Mouse (Mus musculus) hindbrain, postnatal 0 days (tissue): ENCODE results near the gene Slc13a4. TPM values are rescaled to one million over a fixed set of nuclear protein-coding genes. Genes with fewer than 3 reads are reported as not detected.
A peak's percentile ranks its signal among the peaks of the same experiment; 100 is the strongest.

Source experiments
- ATAC-seq: fragments of 200-750 bp; cut with Nextera tagmentation; 2 replicates; pipeline ENCODE4 v1.8.0; 2017; ENCODE audit warnings: mild to moderate bottlenecking, moderate TSS enrichment, moderate library complexity
- DNase-seq: peaks from one replicate; pipeline ENCODE4 v3.0.0-alpha.2; 2015; ENCODE audit warnings: low spot score
- H3K27ac ChIP-seq: fragments of 300-500 bp; sonication (generic); 2 replicates; pipeline ENCODE4 v1.5.1; 2014; ENCODE audit warnings: mild to moderate bottlenecking
- H3K27me3 ChIP-seq: fragments of 300-500 bp; sonication (generic); 2 replicates; pipeline ENCODE4 v1.6.1; 2014; ENCODE audit warnings: low read length, mixed read lengths; ENCODE audit not compliant: insufficient read depth
- H3K36me3 ChIP-seq: fragments of 300-500 bp; sonication (generic); 2 replicates; pipeline ENCODE4 v1.6.1; 2014; ENCODE audit warnings: low read length, mixed read lengths; ENCODE audit not compliant: insufficient read depth
- H3K4me1 ChIP-seq: fragments of 300-500 bp; sonication (generic); 2 replicates; pipeline ENCODE4 v1.6.1; 2014; ENCODE audit warnings: antibody characterized with exemption, low read length, mixed read lengths; ENCODE audit not compliant: insufficient read depth
- H3K4me2 ChIP-seq: fragments of 300-500 bp; sonication (generic); 2 replicates; pipeline ENCODE4 v1.6.1; 2014; ENCODE audit warnings: low read depth, mild to moderate bottlenecking, low read length, moderate library complexity, mixed read lengths
- H3K4me3 ChIP-seq: fragments of 300-500 bp; sonication (generic); 2 replicates; pipeline ENCODE4 v1.5.1; 2014; ENCODE audit warnings: low read length
- H3K9ac ChIP-seq: fragments of 300-500 bp; sonication (generic); replicated peaks from 2 replicates; pipeline ENCODE4 v1.6.1; 2014; ENCODE audit warnings: mild to moderate bottlenecking, low read length, moderate library complexity, mixed read lengths
- H3K9me3 ChIP-seq: fragments of 300-500 bp; sonication (generic); 2 replicates; pipeline ENCODE4 v1.6.1; 2016; ENCODE audit warnings: low read length, mixed read lengths
- CTCF ChIP-seq: IDR thresholded peaks from 2 replicates; pipeline ENCODE4 v1.5.1; 2016; ENCODE audit warnings: antibody characterized with exemption, control low read depth, low read depth
- WGBS: fragments of 180-500 bp; shearing (Covaris S2); extraction: QIAGEN DNeasy Blood & Tissue Kit; methylation state at CpG from one replicate; pipeline ENCODE4 v1.1.7; 2014; 5-methylcytosine and 5-hydroxymethylcytosine counted together
- polyA plus RNA-seq: library from polyadenylated mRNA; unstranded; fragments of >200 nt; fragmentation: Nextera tagmentation; extraction: Ambion mirVana; gene quantifications from 2 replicates; pipeline ENCODE4 v1.2.1, GENCODE M21; 2015
- total RNA-seq: library from RNA; depleted of rRNA; stranded (reverse); fragments of >200 nt; gene quantifications from 2 replicates; pipeline ENCODE4 v1.2.3, GENCODE M21; 2014

The Slc13a4 gene
- total and polyA plus RNA-seq, 2 experiments from 2014 or later = 14.6 to 22.2 TPM

GRCm38 (mm10) chr6:35259526-35259925 lies 48.4 kb downstream of the Slc13a4 start:
- Histone ChIP-seq H3K27me3 (no peaks in the 10 kb centered on the region), H3K9ac (no peak overlapping the region), H3K4me2 (no peak overlapping the region), H3K4me1 (peaks cover 6% of the 10 kb centered on the region; the same call in 1 of the 2 replicates), H3K27ac (no peak overlapping the region), H3K4me3 (no peak overlapping the region), H3K36me3 (0 out of 2 replicates have a peak, but pooled peaks cover 6% of the 10 kb centered on the region), H3K9me3 (no peaks in the 10 kb centered on the region)
- WGBS = 77% methylated on average over 5 of the region's 5 CpGs
- ATAC-seq (no peak), DNase-seq (no peak)
- TF ChIP-seq CTCF = no peak

- no peak for DNase-seq
- no peak for ATAC-seq
- Histone ChIP-seq H3K27me3 (no peaks in the 10 kb centered on the region), H3K9ac (no peak overlapping the region), H3K9me3 (no peaks in the 10 kb centered on the region), H3K4me2 (no peak overlapping the region), H3K36me3 (0 out of 2 replicates have a peak, but pooled peaks cover 6% of the 10 kb centered on the region), H3K4me3 (no peak overlapping the region), H3K27ac (no peak overlapping the region), H3K4me1 (peaks cover 9% of the 10 kb centered on the region; the same call in 1 of the 2 replicates)
- TF ChIP-seq CTCF = no peak
- WGBS = 90% methylated on average over 2 of the region's 2 CpGs
These were observed 49.0 kb downstream of the Slc13a4 start for GRCm38 (mm10) chr6:35258922-35259321.

GRCm38 (mm10) chr6:35257626-35258190 lies 50.2 kb downstream of the Slc13a4 start:
- H3K4me2 ChIP-seq = no peak overlapping the region
- ATAC-seq (no peak), DNase-seq (no peak)
- H3K4me3 ChIP-seq = no peak overlapping the region
- H3K36me3 ChIP-seq = no peaks in the 10 kb centered on the region
- no peaks in the 10 kb centered on the region for H3K27me3 ChIP-seq
- H3K9me3 ChIP-seq = no peaks in the 10 kb centered on the region
- 87% methylated on average over 13 of the region's 13 CpGs for WGBS
- no peak for TF ChIP-seq CTCF
- peaks cover 14% of the 10 kb centered on the region for H3K4me1 ChIP-seq
- no peak overlapping the region for H3K27ac ChIP-seq
- no peak overlapping the region for H3K9ac ChIP-seq

GRCm38 (mm10) chr6:35256691-35257090 lies 51.2 kb downstream of the Slc13a4 start:
- no peak overlapping the region for H3K4me2 ChIP-seq
- H3K9me3 ChIP-seq = no peaks in the 10 kb centered on the region
- no peak for TF ChIP-seq CTCF
- H3K27ac ChIP-seq = no peak overlapping the region
- ATAC-seq (no peak), DNase-seq (no peak)
- no peaks in the 10 kb centered on the region for H3K27me3 ChIP-seq
- no peak overlapping the region for H3K4me3 ChIP-seq
- H3K9ac ChIP-seq = no peak overlapping the region
- 82% methylated on average over 7 of the region's 7 CpGs for WGBS
- peaks cover 18% of the 10 kb centered on the region for H3K4me1 ChIP-seq
- H3K36me3 ChIP-seq = no peaks in the 10 kb centered on the region

- Histone ChIP-seq H3K9me3 (no peaks in the 10 kb centered on the region), H3K4me1 (peaks cover 18% of the 10 kb centered on the region), H3K9ac (no peak overlapping the region), H3K36me3 (no peaks in the 10 kb centered on the region), H3K4me2 (peak overlapping the region; percentile 66; the same call in 1 of the 2 replicates), H3K27ac (no peak overlapping the region), H3K4me3 (no peak overlapping the region), H3K27me3 (no peaks in the 10 kb centered on the region)
- no peak for DNase-seq
- 76% methylated on average over 12 of the region's 12 CpGs for WGBS
- TF ChIP-seq CTCF = no peak
- ATAC-seq = no peak
These were observed 52.9 kb downstream of the Slc13a4 start for GRCm38 (mm10) chr6:35255017-35255416.

- Histone ChIP-seq H3K36me3 (no peaks in the 10 kb centered on the region), H3K9ac (no peak overlapping the region), H3K4me2 (peak overlapping the region; percentile 66), H3K9me3 (no peaks in the 10 kb centered on the region), H3K27ac (no peak overlapping the region), H3K27me3 (no peaks in the 10 kb centered on the region), H3K4me1 (peaks cover 18% of the 10 kb centered on the region), H3K4me3 (no peak overlapping the region)
- DNase-seq (no peak), ATAC-seq (no peak)
- 67% methylated on average over 9 of the region's 9 CpGs for WGBS
- no peak for TF ChIP-seq CTCF
These were observed 53.6 kb downstream of the Slc13a4 start for GRCm38 (mm10) chr6:35254136-35254904.

- 50% methylated on average over 5 of the region's 5 CpGs for WGBS
These were observed 54.5 kb downstream of the Slc13a4 start for GRCm38 (mm10) chr6:35253474-35253873.

More at GRCm38 (mm10) chr6:35253474-35253873, 54.5 kb downstream of the Slc13a4 start:
- TF ChIP-seq CTCF = no peak
- Histone ChIP-seq H3K27me3 (no peaks in the 10 kb centered on the region), H3K4me2 (peak overlapping the region; percentile 66), H3K36me3 (no peaks in the 10 kb centered on the region), H3K4me3 (peak overlapping the region; percentile 76), H3K9ac (peak overlapping the region; percentile 76; the same call in 1 of the 2 replicates), H3K4me1 (peaks cover 18% of the 10 kb centered on the region), H3K9me3 (no peaks in the 10 kb centered on the region), H3K27ac (no peak overlapping the region)
- ATAC-seq (no peak), DNase-seq (no peak)
